Mouse (Mus musculus) midbrain, embryonic 10.5 days (tissue): ENCODE data around the gene Gbgt1. TPM values are rescaled to one million over a fixed set of nuclear protein-coding genes. Genes with fewer than 3 reads are reported as not detected.

Experiments
- DNase-seq: peaks from one replicate; pipeline ENCODE4 v3.0.0-alpha.2; 2017; ENCODE audit warnings: low spot score
- H3K27ac ChIP-seq: fragments of 300-500 bp; sonication (generic); replicated peaks from 2 replicates; pipeline ENCODE4 v1.5.1; 2016; ENCODE audit warnings: mild to moderate bottlenecking
- H3K27me3 ChIP-seq: fragments of 300-500 bp; sonication (generic); 2 replicates; pipeline ENCODE4 v1.6.1; 2016; ENCODE audit warnings: low read depth, mild to moderate bottlenecking; ENCODE audit not compliant: poor library complexity, severe bottlenecking
- H3K36me3 ChIP-seq: fragments of 300-500 bp; sonication (generic); 2 replicates; pipeline ENCODE4 v1.6.1; 2016; ENCODE audit warnings: mild to moderate bottlenecking, moderate library complexity
- H3K4me1 ChIP-seq: fragments of 300-500 bp; sonication (generic); 2 replicates; pipeline ENCODE4 v1.6.1; 2016
- H3K4me3 ChIP-seq: fragments of 300-500 bp; sonication (generic); 2 replicates; pipeline ENCODE4 v1.5.1; 2016; ENCODE audit warnings: mild to moderate bottlenecking, moderate library complexity
- H3K9me3 ChIP-seq: fragments of 300-500 bp; sonication (generic); replicated peaks from 2 replicates; pipeline ENCODE4 v1.6.1; 2016; ENCODE audit warnings: mild to moderate bottlenecking
- WGBS: fragments of 180-500 bp; shearing (Covaris S2); methylation state at CpG from one replicate; pipeline ENCODE4 v1.1.7; 2016; 5-methylcytosine and 5-hydroxymethylcytosine counted together
- polyA plus RNA-seq: library from polyadenylated mRNA; unstranded; fragments of >200 nt; fragmentation: Nextera tagmentation; extraction: Ambion mirVana; gene quantifications from 2 replicates; pipeline ENCODE4 v1.2.1, GENCODE M21; 2016

The Gbgt1 gene
- polyA plus RNA-seq, 1 experiment from 2014 or later = not detected

DNA sequence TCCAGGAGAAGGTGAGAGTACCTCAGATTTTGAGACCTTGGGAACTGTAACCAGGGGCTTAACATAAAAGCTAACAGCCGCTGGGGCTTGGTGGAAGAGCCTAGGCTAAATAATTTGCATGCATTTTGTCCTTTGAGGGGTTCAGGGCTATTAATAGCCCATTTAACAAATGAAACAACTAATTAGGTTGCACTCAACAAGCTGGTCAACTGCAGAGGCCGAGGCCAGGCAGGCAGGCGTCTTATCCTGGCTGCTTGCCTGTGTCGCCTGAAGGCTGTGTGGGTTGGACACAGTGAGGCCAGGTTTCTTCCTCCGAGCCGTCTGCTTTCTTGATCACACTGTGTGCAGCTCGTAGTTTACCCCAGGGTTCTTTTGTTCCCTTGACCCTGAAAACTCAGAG is 39.0 kb downstream of the Gbgt1 start:
- Histone ChIP-seq H3K9me3 (no peaks in the 10 kb centered on the region), H3K36me3 (peaks cover 5% of the 10 kb centered on the region; the same call in 1 of the 2 replicates), H3K27me3 (peaks cover 15% of the 10 kb centered on the region; the same call in 1 of the 2 replicates), H3K4me1 (peaks cover 100% of the 10 kb centered on the region), H3K4me3 (peak overlapping the region; percentile 70; the same call in 1 of the 2 replicates), H3K27ac (peak overlapping the region; percentile 84)
- no peak for DNase-seq
- WGBS = 52% methylated on average over 7 of the region's 7 CpGs

DNA sequence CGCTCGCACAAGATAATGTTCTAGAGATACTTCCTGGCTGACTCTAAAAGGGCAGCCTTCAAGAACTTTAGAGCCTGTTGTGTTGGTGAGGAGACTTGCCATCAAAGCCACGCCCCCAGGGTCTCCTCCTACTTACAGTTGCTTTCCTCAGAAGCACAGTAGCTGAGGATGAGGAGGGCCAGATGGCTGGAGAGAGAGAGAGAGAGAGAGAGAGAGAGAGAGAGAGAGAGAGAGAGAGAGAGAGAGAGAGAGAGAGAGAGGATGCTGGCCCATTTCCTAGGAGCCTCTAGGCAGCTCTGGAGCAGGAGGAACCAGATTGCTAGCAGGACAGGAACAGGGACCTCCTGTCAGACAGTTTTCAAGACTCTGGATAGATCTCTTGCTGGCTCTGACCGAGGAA is 39.5 kb downstream of the Gbgt1 start:
- Histone ChIP-seq H3K9me3 (no peaks in the 10 kb centered on the region), H3K4me3 (no peak overlapping the region), H3K36me3 (peaks cover 7% of the 10 kb centered on the region; the same call in 1 of the 2 replicates), H3K27me3 (peaks cover 15% of the 10 kb centered on the region; the same call in 1 of the 2 replicates), H3K27ac (peak overlapping the region; percentile 84), H3K4me1 (peaks cover 98% of the 10 kb centered on the region)
- no peak for DNase-seq
- 74% methylated on average over 4 of the region's 4 CpGs for WGBS

GRCm38 (mm10) chr2:28536766-28537633 is 40.3 kb downstream of the Gbgt1 start:
- Histone ChIP-seq H3K4me3 (no peak overlapping the region), H3K27ac (peak overlapping the region; percentile 18; the same call in 1 of the 2 replicates), H3K9me3 (no peaks in the 10 kb centered on the region), H3K36me3 (peaks cover 15% of the 10 kb centered on the region), H3K27me3 (peaks cover 15% of the 10 kb centered on the region; the same call in 1 of the 2 replicates), H3K4me1 (peaks cover 94% of the 10 kb centered on the region)
- WGBS = 77% methylated on average over 11 of the region's 11 CpGs
- no peak for DNase-seq

- Histone ChIP-seq H3K27me3 (peaks cover 15% of the 10 kb centered on the region; the same call in 1 of the 2 replicates), H3K4me3 (no peak overlapping the region), H3K27ac (peak overlapping the region; percentile 18; the same call in 1 of the 2 replicates), H3K4me1 (peaks cover 88% of the 10 kb centered on the region), H3K36me3 (peaks cover 21% of the 10 kb centered on the region), H3K9me3 (no peaks in the 10 kb centered on the region)
- 32% methylated on average over 4 of the region's 4 CpGs for WGBS
- DNase-seq = peak; percentile 52
These were observed 40.9 kb downstream of the Gbgt1 start for GRCm38 (mm10) chr2:28537634-28537920.

DNA sequence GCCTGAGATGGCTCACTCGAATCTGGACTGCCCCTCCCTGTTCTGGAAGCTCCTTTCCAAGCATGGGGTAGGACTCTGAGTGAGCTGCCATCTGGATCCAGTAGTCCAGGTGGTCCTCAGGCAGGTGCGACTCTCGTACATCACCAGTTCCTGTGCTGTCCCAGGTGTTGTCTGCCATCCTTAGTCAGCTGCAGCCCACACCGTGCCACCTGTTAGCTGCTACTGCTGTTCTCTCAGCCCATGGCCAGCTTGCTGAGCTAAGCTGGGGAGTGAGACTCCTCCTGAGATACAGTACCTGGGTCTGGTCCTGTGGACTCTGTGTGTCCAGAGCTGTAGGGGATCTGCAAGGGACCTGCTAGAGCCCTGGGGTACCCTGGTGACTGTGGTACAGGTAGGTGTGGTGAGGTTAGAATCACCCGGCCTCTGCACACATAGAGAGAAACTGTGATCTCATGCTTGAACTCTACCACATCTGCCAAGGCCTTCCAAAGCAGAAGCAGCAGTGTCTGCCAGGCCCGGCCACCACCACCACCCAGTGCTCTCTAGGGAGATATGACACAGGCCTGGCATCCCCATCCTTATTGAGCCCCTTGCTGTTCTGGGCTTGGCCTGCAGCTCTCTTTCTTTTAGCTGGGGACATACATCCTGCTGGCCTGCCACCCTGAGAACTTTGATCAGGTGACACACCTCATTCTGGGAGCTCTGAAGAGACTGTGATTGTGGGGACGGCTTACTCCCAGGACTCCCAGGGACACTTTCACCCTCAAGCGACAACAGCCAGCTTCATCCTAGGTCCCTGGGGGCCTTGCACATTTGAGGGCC is 41.5 kb downstream of the Gbgt1 start:
- no peak for DNase-seq
- peaks cover 82% of the 10 kb centered on the region for H3K4me1 ChIP-seq
- H3K27ac ChIP-seq = peak overlapping the region; percentile 81
- peaks cover 27% of the 10 kb centered on the region for H3K36me3 ChIP-seq
- peaks cover 13% of the 10 kb centered on the region; the same call in 1 of the 2 replicates for H3K27me3 ChIP-seq
- H3K4me3 ChIP-seq = no peak overlapping the region
- WGBS = 81% methylated on average over 8 of the region's 8 CpGs
- no peaks in the 10 kb centered on the region for H3K9me3 ChIP-seq

DNA sequence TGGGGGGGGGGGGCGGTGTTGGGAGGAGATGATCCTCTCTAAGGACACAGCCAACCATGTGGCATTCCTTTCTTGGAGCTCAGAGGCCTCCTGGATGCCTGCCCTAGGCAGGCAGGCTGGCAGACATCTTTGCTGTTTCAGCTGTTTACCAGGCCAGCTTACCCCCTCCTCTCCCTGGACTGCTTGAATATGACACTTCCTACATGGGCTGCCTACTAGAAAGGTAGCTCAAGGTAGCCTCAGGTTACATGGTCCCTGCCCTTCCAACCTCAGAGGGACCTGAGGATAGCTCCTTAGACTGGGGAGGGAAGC is 42.1 kb downstream of the Gbgt1 start:
- Histone ChIP-seq H3K36me3 (peaks cover 33% of the 10 kb centered on the region), H3K9me3 (no peaks in the 10 kb centered on the region), H3K4me3 (no peak overlapping the region), H3K4me1 (peaks cover 76% of the 10 kb centered on the region), H3K27me3 (peaks cover 8% of the 10 kb centered on the region; the same call in 1 of the 2 replicates), H3K27ac (peak overlapping the region; percentile 81)
- 50% methylated on average over 1 of the region's 1 CpGs for whole genome bisulfite sequencing
- no peak for DNase-seq

DNA sequence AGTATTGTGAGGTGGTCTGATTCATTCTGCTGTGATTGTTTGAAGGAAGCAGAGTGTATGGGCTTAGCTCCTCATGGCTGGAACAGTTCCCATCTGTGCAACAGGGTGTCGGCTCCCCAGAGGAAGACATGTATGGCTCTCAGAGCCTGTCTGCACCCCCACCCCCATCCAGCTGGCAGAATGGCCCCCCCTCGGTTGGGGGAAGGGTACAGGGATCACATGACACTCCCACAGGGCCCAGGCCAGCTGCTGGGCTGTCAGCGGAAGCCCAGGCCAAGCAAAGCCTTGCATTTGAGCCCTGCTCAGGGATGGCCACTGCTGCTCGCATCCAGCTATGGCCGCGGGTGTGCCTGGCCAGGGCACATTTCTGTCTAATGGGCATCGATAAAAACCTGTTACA is 42.5 kb downstream of the Gbgt1 start:
- Histone ChIP-seq H3K36me3 (peaks cover 37% of the 10 kb centered on the region), H3K27me3 (0 out of 2 replicates have a peak, but pooled peaks cover 3% of the 10 kb centered on the region), H3K4me3 (no peak overlapping the region), H3K9me3 (no peaks in the 10 kb centered on the region), H3K27ac (peak overlapping the region; percentile 81), H3K4me1 (peaks cover 72% of the 10 kb centered on the region)
- 64% methylated on average over 7 of the region's 7 CpGs for WGBS
- DNase-seq = peak; percentile 43

DNA sequence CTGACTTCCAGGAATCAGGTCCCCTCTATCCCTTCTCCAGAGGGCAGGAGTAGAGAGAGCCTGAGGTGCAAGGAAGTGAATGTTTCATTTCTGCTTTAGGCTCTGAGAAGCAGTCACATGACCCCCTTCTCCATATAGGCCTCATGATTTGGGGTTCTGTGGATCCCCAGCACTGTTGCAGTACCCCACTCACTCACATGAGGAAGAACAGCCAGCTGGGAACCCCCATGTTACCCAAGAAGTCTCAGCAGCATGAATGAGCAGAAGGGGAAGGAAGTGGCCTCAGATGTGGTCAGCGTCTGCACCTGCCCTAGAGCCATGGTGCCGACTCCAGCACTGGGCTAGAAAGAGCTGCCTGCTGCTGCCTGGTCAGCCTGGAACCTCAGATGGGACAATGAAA is 43.3 kb downstream of the Gbgt1 start:
- peaks cover 65% of the 10 kb centered on the region for H3K4me1 ChIP-seq
- no peak for DNase-seq
- no peaks in the 10 kb centered on the region for H3K9me3 ChIP-seq
- 88% methylated on average over 2 of the region's 2 CpGs for WGBS
- H3K36me3 ChIP-seq = peaks cover 45% of the 10 kb centered on the region
- no peaks in the 10 kb centered on the region for H3K27me3 ChIP-seq
- no peak overlapping the region for H3K4me3 ChIP-seq
- peak overlapping the region; percentile 81 for H3K27ac ChIP-seq

- WGBS = 81% methylated on average over 8 of the region's 8 CpGs
- DNase-seq = no peak
- peak overlapping the region; percentile 81; the same call in 1 of the 2 replicates for H3K27ac ChIP-seq
- no peak overlapping the region for H3K4me3 ChIP-seq
- peaks cover 57% of the 10 kb centered on the region for H3K4me1 ChIP-seq
- no peaks in the 10 kb centered on the region for H3K9me3 ChIP-seq
- H3K27me3 ChIP-seq = no peaks in the 10 kb centered on the region
- peaks cover 52% of the 10 kb centered on the region for H3K36me3 ChIP-seq
These were observed 44.0 kb downstream of the Gbgt1 start for GRCm38 (mm10) chr2:28540587-28541227.

DNA sequence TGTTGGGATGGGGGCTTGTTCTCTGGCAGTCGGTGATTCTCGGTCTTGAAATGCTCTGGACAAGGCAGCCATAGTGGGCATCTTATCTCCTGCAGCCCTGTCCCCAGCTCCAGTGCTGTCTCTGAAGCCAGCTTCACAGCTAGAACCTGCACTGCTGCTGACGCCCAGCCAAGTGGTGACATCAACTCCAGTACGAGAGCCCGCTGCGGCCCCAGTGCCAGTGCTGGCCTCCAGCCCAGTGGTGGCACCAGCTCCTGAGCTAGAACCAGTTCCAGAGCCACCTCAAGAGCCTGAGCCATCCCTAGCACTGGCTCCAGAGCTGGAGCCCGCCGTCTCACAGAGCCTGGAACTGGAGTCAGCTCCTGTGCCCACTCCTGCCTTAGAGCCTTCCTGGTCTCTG is 47.2 kb downstream of the Gbgt1 start:
- Histone ChIP-seq H3K27me3 (no peaks in the 10 kb centered on the region), H3K4me1 (peaks cover 28% of the 10 kb centered on the region), H3K36me3 (peaks cover 79% of the 10 kb centered on the region), H3K4me3 (no peak overlapping the region), H3K27ac (0 out of 2 replicates have a peak overlapping the region, but pooled peaks have one; percentile 18), H3K9me3 (no peaks in the 10 kb centered on the region)
- WGBS = 94% methylated on average over 8 of the region's 8 CpGs
- no peak for DNase-seq

DNA sequence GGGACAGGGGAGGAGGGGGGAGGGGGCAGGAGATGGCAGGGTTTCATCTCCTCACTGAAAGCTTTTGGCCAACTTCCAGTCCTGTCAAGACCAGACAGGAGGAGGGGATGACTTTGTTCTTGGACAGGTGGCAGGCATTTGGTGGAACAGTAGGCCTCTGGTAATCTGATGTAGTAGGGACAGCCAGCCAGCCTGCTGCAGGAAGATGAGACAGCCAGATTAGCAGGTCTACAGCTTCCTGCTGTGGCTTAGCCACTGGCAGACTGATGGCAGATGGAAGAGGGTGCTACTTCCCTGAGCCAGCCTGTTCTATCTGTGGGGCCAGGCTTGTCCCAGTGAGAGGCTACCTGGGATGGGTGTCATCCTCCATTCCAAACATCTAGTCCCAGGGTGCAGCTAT is 49.3 kb downstream of the Gbgt1 start:
- Histone ChIP-seq H3K9me3 (no peaks in the 10 kb centered on the region), H3K4me1 (peaks cover 7% of the 10 kb centered on the region; the same call in 1 of the 2 replicates), H3K4me3 (no peak overlapping the region), H3K27ac (peak overlapping the region; percentile 23; the same call in 1 of the 2 replicates), H3K36me3 (peaks cover 92% of the 10 kb centered on the region), H3K27me3 (no peaks in the 10 kb centered on the region)
- no peak for DNase-seq

DNA sequence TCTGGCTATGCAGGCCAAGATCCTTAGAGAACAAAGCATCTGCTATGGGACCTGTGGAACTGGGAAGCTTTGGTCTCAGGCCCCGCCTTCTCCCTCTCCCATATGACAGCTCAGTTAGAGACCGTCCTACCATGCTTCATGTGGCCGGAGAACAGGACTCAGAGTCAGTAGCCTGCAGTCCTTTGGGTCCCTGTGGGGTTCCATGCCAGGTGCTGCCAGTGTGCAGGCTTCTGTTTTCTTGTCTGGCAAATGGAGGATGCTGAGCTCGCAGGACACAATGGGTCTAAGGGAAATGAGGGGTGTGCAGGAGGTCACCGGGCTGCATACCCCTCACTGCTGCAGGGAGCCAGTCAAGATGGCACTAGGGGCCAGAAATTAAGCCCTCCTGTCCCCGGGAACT is 49.9 kb downstream of the Gbgt1 start:
- Histone ChIP-seq H3K36me3 (peaks cover 95% of the 10 kb centered on the region), H3K27me3 (no peaks in the 10 kb centered on the region), H3K4me1 (peaks cover 4% of the 10 kb centered on the region; the same call in 1 of the 2 replicates), H3K4me3 (no peak overlapping the region), H3K27ac (no peak overlapping the region), H3K9me3 (no peaks in the 10 kb centered on the region)
- WGBS = 81% methylated on average over 6 of the region's 6 CpGs
- no peak for DNase-seq
